Comparison of ENCODE assay signal across 9 mouse cellular contexts in the genomic region with DNA sequence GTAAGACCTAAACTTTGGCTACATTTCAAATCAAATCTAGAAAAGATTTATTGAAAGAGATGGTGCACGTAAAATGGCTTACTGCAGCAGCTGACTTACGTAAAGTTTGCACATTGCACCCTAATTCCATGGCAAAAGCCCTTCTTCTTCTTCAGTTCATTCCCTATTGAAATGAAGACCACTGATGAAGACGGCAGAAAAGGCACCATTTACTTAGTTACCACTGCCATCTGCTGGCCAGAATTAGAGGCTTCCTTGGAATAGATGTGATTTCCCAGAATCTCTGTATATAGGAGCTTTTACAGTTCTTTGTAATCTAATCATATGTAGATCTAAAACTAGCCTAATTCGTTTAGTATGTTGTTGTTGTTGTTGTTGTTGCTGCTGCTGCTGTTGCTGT.
DNase-seq lines count a peak whose midpoint lies in the region; TF ChIP-seq lines count a peak whose summit lies in the region.
"Had no signal": no experiment of that assay in that cellular context is flagged by ENCODE, and none has a peak within 500 bp of the region (broad histone marks: within the 10 kb centered on the region; RNA-seq: fewer than 3 reads in every experiment).

No protein-coding gene starts in this region.

- H3K4me3 ChIP-seq in heart, adult 2 months, result no peak overlapping the region
- H3K4me3 ChIP-seq in midbrain, embryonic 10.5 days, result no peak overlapping the region
- H3K4me3 ChIP-seq: lung, embryonic 15.5 days had no signal

- peak; percentile 17 to 51 for DNase-seq in heart, adult 2 months
- DNase-seq in heart, postnatal 25 days (ENCODE audit: low spot score), result no peak
- peak; percentile 60 for DNase-seq in ZHBTc4 (ENCODE audit: low read depth, low spot score)
- DNase-seq in embryo, embryonic 10.5 days (ENCODE audit: low spot score), result peak; percentile 86
- peak; percentile 71 for DNase-seq in heart, postnatal 4 days
- DNase-seq in layer of hippocampus, postnatal 25 days (ENCODE audit: extremely low spot score in 1 of 2, low spot score in 1 of 2), result peak; percentile 45 to 80
- peak; percentile 44 for DNase-seq in midbrain, embryonic 10.5 days (ENCODE audit: low spot score)
- DNase-seq in right cerebral cortex, postnatal 36 days (ENCODE audit: low spot score in 2 of 2), result peak; percentile 26 to 53

- H3K9me3 ChIP-seq in midbrain, embryonic 10.5 days (replicated peaks), result no peaks in the 10 kb centered on the region
- H3K9me3 ChIP-seq: lung, embryonic 15.5 days had no signal

- TF ChIP-seq CTCF in heart, adult 2 months (IDR thresholded peaks at IDR 0.05), result peak; percentile 89

- H3K9ac ChIP-seq in heart, adult 2 months (ENCODE audit: low read depth, low read length), result no peak overlapping the region
- H3K9ac ChIP-seq: lung, embryonic 15.5 days had no signal

- no peaks in the 10 kb centered on the region for H3K4me1 ChIP-seq in heart, adult 2 months (ENCODE audit: control insufficient read depth, insufficient read depth, low read length)
- H3K4me1 ChIP-seq in midbrain, embryonic 10.5 days, result no peaks in the 10 kb centered on the region
- H3K4me1 ChIP-seq: lung, embryonic 15.5 days had no signal

- no peaks in the 10 kb centered on the region for H3K27me3 ChIP-seq in heart, adult 2 months (ENCODE audit: control insufficient read depth, insufficient read depth, low read length)
- no peaks in the 10 kb centered on the region for H3K27me3 ChIP-seq in midbrain, embryonic 10.5 days (ENCODE audit: low read depth, poor library complexity, severe bottlenecking)
- H3K27me3 ChIP-seq: lung, embryonic 15.5 days had no signal

- H3K27ac ChIP-seq in heart, adult 2 months, result no peak overlapping the region
- H3K27ac ChIP-seq in midbrain, embryonic 10.5 days (replicated peaks), result no peak overlapping the region
- H3K27ac ChIP-seq: lung, embryonic 15.5 days had no signal

- no peaks in the 10 kb centered on the region for H3K79me2 ChIP-seq in heart, adult 2 months (replicated peaks; ENCODE audit: control insufficient read depth, insufficient read depth, low read length)

- intact Hi-C loops in heart, adult 2 months (cut with DNase I), result loop anchor here (1.0 to 5.0 kb wide), 4 partner anchors 676 to 1426 kb away; no protein-coding TSS in a partner anchor
- intact Hi-C loops in heart, postnatal 25 days (cut with DNase I), result loop anchor here (1.0 to 5.0 kb wide), 4 partner anchors 675 to 1424 kb away; no protein-coding TSS in a partner anchor

- H3K36me3 ChIP-seq in heart, adult 2 months (ENCODE audit: control insufficient read depth, insufficient read depth, low read length), result no peaks in the 10 kb centered on the region
- H3K36me3 ChIP-seq in midbrain, embryonic 10.5 days, result no peaks in the 10 kb centered on the region
- H3K36me3 ChIP-seq: lung, embryonic 15.5 days had no signal

- TF ChIP-seq POLR2A in heart, adult 2 months (IDR thresholded peaks at IDR 0.05; ENCODE audit: insufficient read depth, low read depth, low read length), result no peak

- 10% methylated on average over 4 of the region's 4 CpGs for WGBS in heart, adult 2 months
- 24% methylated on average over 4 of the region's 4 CpGs for WGBS in midbrain, embryonic 10.5 days

- no peak for TF ChIP-seq EP300 in heart, adult 2 months (IDR thresholded peaks at IDR 0.05; ENCODE audit: insufficient read depth, low read depth, low read length)
